Comparison of ENCODE assay signal across 9 mouse cellular contexts in genomic region chr4:153484392-153484791, GRCm38 (mm10). TPM values are rescaled to one million over a fixed set of nuclear protein-coding genes. Genes with fewer than 3 reads are reported as not detected.
DNase-seq lines count a peak whose midpoint lies in the region; ATAC-seq and TF ChIP-seq lines count a peak whose summit lies in the region.
"Had no signal": no experiment of that assay in that cellular context is flagged by ENCODE, and none has a peak within 500 bp of the region (broad histone marks: within the 10 kb centered on the region; RNA-seq: fewer than 3 reads in every experiment).

No protein-coding gene starts in this region.

- intact Hi-C loops in heart, postnatal 14 days (cut with DNase I): loop anchor here (5.0 to 10.0 kb wide), 4 partner anchors 310 to 952 kb away; no protein-coding TSS in a partner anchor

- peaks cover 38% of the 10 kb centered on the region for H3K4me1 ChIP-seq in embryonic facial prominence, embryonic 15.5 days
- H3K4me1 ChIP-seq in liver, postnatal 0 days (ENCODE audit: insufficient read depth): no peaks in the 10 kb centered on the region
- peaks cover 15% of the 10 kb centered on the region for H3K4me1 ChIP-seq in olfactory bulb, adult 2 months (ENCODE audit: control insufficient read depth, insufficient read depth, low read length)

- H3K27ac ChIP-seq in embryonic facial prominence, embryonic 15.5 days (replicated peaks): no peak overlapping the region
- no peak overlapping the region for H3K27ac ChIP-seq in liver, postnatal 0 days (ENCODE audit: low read depth)
- no peak overlapping the region for H3K27ac ChIP-seq in olfactory bulb, adult 2 months (ENCODE audit: insufficient read depth, low read depth, low read length)

- ATAC-seq in embryonic facial prominence, embryonic 15.5 days (ENCODE audit: insufficient number of reproducible peaks, low FRiP score, low TSS enrichment, low read depth): no peak
- no peak for ATAC-seq in liver, postnatal 0 days
- ATAC-seq in erythroblast, adult 5-6 weeks (replicated peaks; ENCODE audit: low FRiP score, poor library complexity, severe bottlenecking): no peak

- H3K36me3 ChIP-seq in embryonic facial prominence, embryonic 15.5 days: no peaks in the 10 kb centered on the region
- no peaks in the 10 kb centered on the region for H3K36me3 ChIP-seq in liver, postnatal 0 days (replicated peaks; ENCODE audit: insufficient read depth, low read length)

- 0 out of 2 replicates have a peak overlapping the region, but pooled peaks have one; percentile 18 for H3K4me2 ChIP-seq in embryonic facial prominence, embryonic 15.5 days (replicated peaks)
- H3K4me2 ChIP-seq in liver, postnatal 0 days (ENCODE audit: low read depth, low read length): no peak overlapping the region

- TF ChIP-seq EP300 in liver, postnatal 0 days (IDR thresholded peaks at IDR 0.05; ENCODE audit: low read depth): no peak

- H3K9ac ChIP-seq in embryonic facial prominence, embryonic 15.5 days: no peak overlapping the region
- H3K9ac ChIP-seq in liver, postnatal 0 days (replicated peaks): no peak overlapping the region

- no peaks in the 10 kb centered on the region for H3K9me3 ChIP-seq in embryonic facial prominence, embryonic 15.5 days (replicated peaks)
- no peaks in the 10 kb centered on the region for H3K9me3 ChIP-seq in liver, postnatal 0 days (ENCODE audit: low read length)

- no peak for TF ChIP-seq POLR2A in olfactory bulb, adult 2 months (IDR thresholded peaks at IDR 0.05; ENCODE audit: insufficient read depth, low read depth, low read length)

- 2% methylated on average over 7 of the region's 7 CpGs for WGBS in embryonic facial prominence, embryonic 15.5 days
- 4% methylated on average over 7 of the region's 7 CpGs for WGBS in large intestine, adult 2 months
- WGBS in liver, postnatal 0 days (ENCODE audit: insufficient replicate concordance): 4% methylated on average over 7 of the region's 7 CpGs
- 2% methylated on average over 7 of the region's 7 CpGs for WGBS in olfactory bulb, adult 2 months

- peak; percentile 10 to 49 for DNase-seq in urinary bladder, adult 18-20 months (ENCODE audit: low spot score in 2 of 2)
- no peak for DNase-seq in urinary bladder, postnatal 10 days (ENCODE audit: low spot score)
- peak; percentile 67 to 75 for DNase-seq in heart, postnatal 14 days
- DNase-seq in large intestine, adult 2 months (ENCODE audit: low read depth, low spot score): peak; percentile 2
- DNase-seq in liver, postnatal 0 days: peak; percentile 50

- TF ChIP-seq CTCF in liver, postnatal 0 days (IDR thresholded peaks at IDR 0.05; ENCODE audit: low read depth): peak; percentile 62
- TF ChIP-seq CTCF in olfactory bulb, adult 2 months (IDR thresholded peaks at IDR 0.05; ENCODE audit: insufficient read depth, low read depth, low read length): peak; percentile 74

- H3K27me3 ChIP-seq in embryonic facial prominence, embryonic 15.5 days: peaks cover 53% of the 10 kb centered on the region
- H3K27me3 ChIP-seq in liver, postnatal 0 days (ENCODE audit: insufficient read depth, low read length): peaks cover 44% of the 10 kb centered on the region

- H3K4me3 ChIP-seq in embryonic facial prominence, embryonic 15.5 days (replicated peaks): no peak overlapping the region; the same call in 1 of the 2 replicates
- H3K4me3 ChIP-seq in liver, postnatal 0 days (ENCODE audit: low read depth, low read length): no peak overlapping the region
- no peak overlapping the region for H3K4me3 ChIP-seq in olfactory bulb, adult 2 months (ENCODE audit: insufficient read depth, low read depth, low read length)

RNA-seq across cellular contexts. Expression of gene Ajap1, which starts 1.8 kb away (rescaled TPM):
- 0.72 and 0.77 TPM in 2 replicates for polyA plus RNA-seq in embryonic facial prominence, embryonic 15.5 days (2015; fragmentation: Nextera tagmentation; extraction: Ambion mirVana)
- total RNA-seq in heart, postnatal 14 days (2021): under 1 TPM; 0.14 to 0.22 TPM
- polyA plus RNA-seq in large intestine, adult 2 months (2012; rRNA removed): 0.11 and 0.22 TPM in 2 replicates
- polyA plus RNA-seq in liver, postnatal 0 days (2015; fragmentation: Nextera tagmentation; extraction: Ambion mirVana): 0.11 TPM in 1 of 2 replicates, not detected in the other
- not detected in 2 replicates for polyA plus RNA-seq in olfactory bulb, adult 2 months (2012; ENCODE audit: insufficient read depth, insufficient read length, low replicate concordance, missing spikeins)
- total RNA-seq in erythroblast, adult 5-6 weeks (2015; ENCODE audit: low replicate concordance): not detected in 2 replicates
- not detected in 2 replicates for total RNA-seq in erythroblast, adult 5-6 weeks (2017; ENCODE audit: low replicate concordance)
- total RNA-seq: hematopoietic stem cell, adult 5-6 weeks had no signal
